ENCODE assay signal across 8 mouse cellular contexts in genomic region chr19:57314346-57315012, GRCm38 (mm10). TPM values are rescaled to one million over a fixed set of nuclear protein-coding genes. Genes with fewer than 3 reads are reported as not detected.
DNase-seq lines count a peak whose midpoint lies in the region; ATAC-seq lines count a peak whose summit lies in the region.

Gene Ablim1 (minus strand): TSS chr19:57314919.

- no peaks in the 10 kb centered on the region for H3K9me3 ChIP-seq in intestine, embryonic 16.5 days (ENCODE audit: control insufficient read depth, low read length)

- H3K4me2 ChIP-seq in intestine, embryonic 16.5 days (ENCODE audit: low read depth, low read length), result peak within 1 kb of the TSS; percentile 89

- peak; percentile 37 for DNase-seq in ovary, adult 18-20 months (ENCODE audit: low spot score)
- DNase-seq in ovary, postnatal 10 days (ENCODE audit: low spot score), result no peak
- peak; percentile 65 for DNase-seq in embryo, embryonic 11 days
- peak; percentile 71 to 73 for DNase-seq in heart, adult 18-20 months
- DNase-seq in left cerebral cortex, postnatal 14 days (ENCODE audit: low spot score in 2 of 2), result peak; percentile 43 to 44
- peak; percentile 46 to 63 for DNase-seq in right cerebral cortex, adult 2 months (ENCODE audit: low spot score in 2 of 2)

- H3K4me1 ChIP-seq in intestine, embryonic 16.5 days (ENCODE audit: control insufficient read depth, insufficient read depth, low read length), result peaks cover 19% of the 10 kb centered on the region

- H3K9ac ChIP-seq in intestine, embryonic 16.5 days (ENCODE audit: low read depth, low read length), result peak within 1 kb of the TSS; percentile 83

- no peaks in the 10 kb centered on the region for H3K27me3 ChIP-seq in intestine, embryonic 16.5 days (replicated peaks; ENCODE audit: control insufficient read depth, insufficient read depth, low read length)

- peak within 1 kb of the TSS; percentile 72 for H3K27ac ChIP-seq in intestine, embryonic 16.5 days (ENCODE audit: low read length)

- H3K36me3 ChIP-seq in intestine, embryonic 16.5 days (ENCODE audit: control insufficient read depth, insufficient read depth, low read length), result no peaks in the 10 kb centered on the region

- peak; percentile 87 for ATAC-seq in intestine, embryonic 16.5 days
- peak; percentile 40 for ATAC-seq in megakaryocyte, adult 5-6 weeks (ENCODE audit: poor library complexity, severe bottlenecking)

- under 1% methylated on average over 52 of the region's 52 CpGs for WGBS in intestine, embryonic 16.5 days

- intact Hi-C loops in left cerebral cortex, postnatal 14 days (cut with DNase I), result loop anchor here (10.0 kb wide), 1 partner anchor 80 kb away; no protein-coding TSS in a partner anchor

- H3K4me3 ChIP-seq in intestine, embryonic 16.5 days (ENCODE audit: low read length), result peak within 1 kb of the TSS; percentile 69

RNA-seq across cellular contexts. Expression of gene Ablim1, which starts in this region (rescaled TPM):
- 100 to 1,000 TPM; 384 to 401 TPM for total RNA-seq in heart, adult 18-20 months (2021)
- polyA plus RNA-seq in intestine, embryonic 16.5 days (2015; fragmentation: Nextera tagmentation; extraction: Ambion mirVana), result 29.2 and 32.0 TPM in 2 replicates
- total RNA-seq in left cerebral cortex, postnatal 14 days (2021), result 100 to 1,000 TPM; 105 to 120 TPM
- total RNA-seq in megakaryocyte, adult 5-6 weeks (2015), result 1.7 and 3.6 TPM in 2 replicates
- total RNA-seq in megakaryocyte, adult 5-6 weeks (2017), result 2.6 and 3.2 TPM in 2 replicates

Comparison
In these comparisons a context has a peak if more than half of its experiments do, and no peak if none do; other contexts are left out.
1. RNA of gene Ablim1 (total RNA-seq): 384 to 401 TPM in heart, adult 18-20 months and 105 to 120 TPM in left cerebral cortex, postnatal 14 days; 1.7 to 3.6 TPM in megakaryocyte, adult 5-6 weeks; every median in the first group is over 10 times any median in the second.